Mouse (Mus musculus) liver, postnatal 0 days (tissue): ENCODE data around the gene Ppp1r3c. TPM values are rescaled to one million over a fixed set of nuclear protein-coding genes. Genes with fewer than 3 reads are reported as not detected.
"Not testable (repeated sequence)": the region's sequence is repeated elsewhere in the genome, so short reads cannot be mapped to it uniquely, and the experiment has no call there.

Experiments used
- ATAC-seq: fragments of 200-750 bp; cut with Nextera tagmentation; 2 replicates; pipeline ENCODE4 v1.8.0; 2017; ENCODE audit warnings: mild to moderate bottlenecking, moderate library complexity
- DNase-seq: peaks from one replicate; pipeline ENCODE4 v3.0.0-alpha.2; 2016
- H3K27ac ChIP-seq: fragments of 300-500 bp; sonication (generic); 2 replicates; pipeline ENCODE4 v1.5.1; 2014; ENCODE audit warnings: antibody characterized with exemption, moderate library complexity, mild to moderate bottlenecking, low read depth
- H3K27me3 ChIP-seq: fragments of 300-500 bp; sonication (generic); 2 replicates; pipeline ENCODE4 v1.6.1; 2014; ENCODE audit warnings: low read length, control low read depth, mixed read lengths; ENCODE audit not compliant: insufficient read depth
- H3K36me3 ChIP-seq: fragments of 300-500 bp; sonication (generic); replicated peaks from 2 replicates; pipeline ENCODE4 v1.6.1; 2014; ENCODE audit warnings: mild to moderate bottlenecking, control low read depth, low read length, moderate library complexity, mixed read lengths; ENCODE audit not compliant: insufficient read depth
- H3K4me1 ChIP-seq: fragments of 300-500 bp; sonication (generic); 2 replicates; pipeline ENCODE4 v1.6.1; 2014; ENCODE audit warnings: antibody characterized with exemption, mild to moderate bottlenecking, control low read depth; ENCODE audit not compliant: insufficient read depth
- H3K4me2 ChIP-seq: fragments of 300-500 bp; sonication (generic); 2 replicates; pipeline ENCODE4 v1.6.1; 2014; ENCODE audit warnings: low read depth, mild to moderate bottlenecking, low read length, moderate library complexity, mixed read lengths
- H3K4me3 ChIP-seq: fragments of 300-500 bp; sonication (generic); 2 replicates; pipeline ENCODE4 v1.5.1; 2014; ENCODE audit warnings: low read depth, low read length
- H3K9ac ChIP-seq: fragments of 300-500 bp; sonication (generic); replicated peaks from 2 replicates; pipeline ENCODE4 v1.6.1; 2014; ENCODE audit warnings: mild to moderate bottlenecking, moderate library complexity
- H3K9me3 ChIP-seq: fragments of 300-500 bp; sonication (generic); 2 replicates; pipeline ENCODE4 v1.6.1; 2016; ENCODE audit warnings: mild to moderate bottlenecking, control low read depth, low read length, mixed read lengths
- CTCF ChIP-seq: sonication (generic); IDR thresholded peaks from 2 replicates; pipeline ENCODE4 v1.5.1; 2016; ENCODE audit warnings: antibody characterized with exemption, low read depth
- EP300 ChIP-seq: IDR thresholded peaks from 2 replicates; pipeline ENCODE4 v1.6.1; 2016; ENCODE audit warnings: antibody characterized with exemption, low read depth, mild to moderate bottlenecking
- whole genome bisulfite sequencing: fragments of 180-500 bp; shearing (Covaris S2); extraction: QIAGEN DNeasy Blood & Tissue Kit; methylation state at CpG from one replicate; pipeline ENCODE4 v1.1.7; 2014; ENCODE audit not compliant: insufficient replicate concordance; 5-methylcytosine and 5-hydroxymethylcytosine counted together
- polyA plus RNA-seq: library from polyadenylated mRNA; unstranded; fragments of >200 nt; fragmentation: Nextera tagmentation; extraction: Ambion mirVana; gene quantifications from 2 replicates; pipeline ENCODE4 v1.2.1, GENCODE M21; 2015

Gene Ppp1r3c
- polyA plus RNA-seq, 1 experiment from 2014 or later: 11.3 TPM

DNA sequence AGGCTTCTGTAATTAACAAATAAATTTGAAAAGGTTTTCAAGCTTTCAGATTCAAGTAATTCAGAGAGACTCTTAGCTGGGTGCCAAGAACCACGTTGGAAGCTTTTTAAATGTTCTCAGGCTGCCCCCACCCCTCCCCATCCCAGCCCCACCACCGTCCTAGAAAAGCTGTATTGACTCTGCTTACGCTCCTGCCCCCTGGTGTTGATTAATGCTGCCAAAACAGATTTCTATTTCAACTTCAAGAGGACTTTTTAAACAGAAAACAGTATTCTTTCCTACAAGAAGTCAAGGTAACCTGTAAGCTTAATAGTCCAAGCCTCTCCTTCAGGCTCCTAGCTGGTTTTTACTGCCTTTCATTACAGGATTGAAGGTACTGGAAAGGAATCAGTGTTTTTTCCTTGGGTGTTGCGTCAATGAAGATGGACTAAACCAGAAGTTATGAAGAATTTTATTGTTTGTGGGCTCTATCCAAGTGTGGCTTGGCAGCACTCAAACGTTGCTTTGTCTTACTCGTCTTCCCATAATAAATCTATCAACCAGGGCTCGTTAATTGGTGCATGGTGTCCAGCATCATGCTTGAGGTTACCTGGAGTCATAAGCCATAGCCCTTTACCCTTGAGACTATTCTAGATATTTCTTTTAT lies 3.2 kb upstream of the Ppp1r3c start:
- no peaks in the 10 kb centered on the region for H3K36me3 ChIP-seq
- TF ChIP-seq CTCF (peak; percentile 45), EP300 (no peak)
- no peaks in the 10 kb centered on the region for H3K27me3 ChIP-seq
- H3K4me2 ChIP-seq: no peak overlapping the region
- H3K27ac ChIP-seq: no peak overlapping the region
- 60% methylated on average over 7 of the region's 7 CpGs for WGBS
- ATAC-seq (no peak), DNase-seq (no peak)
- no peak overlapping the region for H3K4me3 ChIP-seq
- no peaks in the 10 kb centered on the region for H3K9me3 ChIP-seq
- 0 out of 2 replicates have a peak, but pooled peaks cover 5% of the 10 kb centered on the region for H3K4me1 ChIP-seq
- no peak overlapping the region for H3K9ac ChIP-seq

DNA sequence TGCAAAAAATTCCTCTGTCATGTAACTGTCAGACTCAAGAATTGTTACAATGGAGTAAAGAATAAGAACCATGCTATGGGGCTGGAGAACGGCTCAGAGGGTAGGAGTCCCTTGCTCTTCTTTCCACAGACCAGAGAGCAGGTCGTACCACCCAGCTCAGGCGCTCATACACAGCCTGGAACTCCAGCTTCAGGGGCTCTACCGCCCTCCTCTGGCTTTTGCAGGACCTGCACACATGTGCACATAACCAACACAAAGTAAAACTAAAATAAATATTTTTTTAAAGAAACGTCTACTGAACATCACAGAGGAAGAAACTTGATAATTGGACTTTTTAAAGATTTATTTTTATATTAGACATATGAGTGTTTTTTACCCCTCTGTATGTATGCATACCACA lies 1.6 kb upstream of the Ppp1r3c start:
- ATAC-seq (no peak), DNase-seq (no peak)
- H3K4me2 ChIP-seq: no peak overlapping the region
- H3K36me3 ChIP-seq: no peaks in the 10 kb centered on the region
- H3K9ac ChIP-seq: no peak overlapping the region
- H3K4me3 ChIP-seq: no peak overlapping the region
- H3K9me3 ChIP-seq: no peaks in the 10 kb centered on the region
- TF ChIP-seq CTCF (peak; percentile 33), EP300 (no peak)
- 0 out of 2 replicates have a peak, but pooled peaks cover 5% of the 10 kb centered on the region for H3K4me1 ChIP-seq
- H3K27me3 ChIP-seq: no peaks in the 10 kb centered on the region
- WGBS: 72% methylated on average over 5 of the region's 5 CpGs
- H3K27ac ChIP-seq: no peak overlapping the region

DNA sequence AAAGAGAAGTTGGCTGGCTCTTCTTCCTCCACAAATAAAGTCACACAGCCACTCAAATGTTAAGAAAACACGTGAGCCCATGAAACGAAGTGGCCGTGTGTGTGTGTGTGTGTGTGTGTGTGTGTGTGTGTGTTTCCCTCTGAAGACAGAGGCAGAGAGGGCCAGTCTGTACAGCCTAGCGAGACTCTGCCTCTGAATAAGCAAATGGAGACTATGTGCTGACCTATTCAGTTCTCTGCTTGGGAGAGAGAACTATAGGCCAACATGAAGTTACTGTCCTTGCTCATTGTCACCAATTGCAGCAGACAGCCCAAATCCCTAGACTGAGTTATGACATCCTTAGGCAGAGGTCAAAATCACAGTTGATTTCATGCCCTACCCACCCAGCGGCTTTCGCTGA lies 634 bp upstream of the Ppp1r3c start:
- Histone ChIP-seq H3K4me2 (peak overlapping the region; percentile 58), H3K36me3 (no peaks in the 10 kb centered on the region; the same call in 1 of the 2 replicates), H3K4me1 (0 out of 2 replicates have a peak, but pooled peaks cover 7% of the 10 kb centered on the region), H3K27ac (peak overlapping the region; percentile 90), H3K4me3 (peak overlapping the region; percentile 42), H3K9me3 (no peaks in the 10 kb centered on the region), H3K9ac (peak overlapping the region; percentile 47; the same call in 1 of the 2 replicates), H3K27me3 (no peaks in the 10 kb centered on the region)
- DNase-seq: no peak
- 37% methylated on average over 6 of the region's 6 CpGs for WGBS
- ATAC-seq: peak; percentile 33
- no peak for TF ChIP-seq EP300

DNA sequence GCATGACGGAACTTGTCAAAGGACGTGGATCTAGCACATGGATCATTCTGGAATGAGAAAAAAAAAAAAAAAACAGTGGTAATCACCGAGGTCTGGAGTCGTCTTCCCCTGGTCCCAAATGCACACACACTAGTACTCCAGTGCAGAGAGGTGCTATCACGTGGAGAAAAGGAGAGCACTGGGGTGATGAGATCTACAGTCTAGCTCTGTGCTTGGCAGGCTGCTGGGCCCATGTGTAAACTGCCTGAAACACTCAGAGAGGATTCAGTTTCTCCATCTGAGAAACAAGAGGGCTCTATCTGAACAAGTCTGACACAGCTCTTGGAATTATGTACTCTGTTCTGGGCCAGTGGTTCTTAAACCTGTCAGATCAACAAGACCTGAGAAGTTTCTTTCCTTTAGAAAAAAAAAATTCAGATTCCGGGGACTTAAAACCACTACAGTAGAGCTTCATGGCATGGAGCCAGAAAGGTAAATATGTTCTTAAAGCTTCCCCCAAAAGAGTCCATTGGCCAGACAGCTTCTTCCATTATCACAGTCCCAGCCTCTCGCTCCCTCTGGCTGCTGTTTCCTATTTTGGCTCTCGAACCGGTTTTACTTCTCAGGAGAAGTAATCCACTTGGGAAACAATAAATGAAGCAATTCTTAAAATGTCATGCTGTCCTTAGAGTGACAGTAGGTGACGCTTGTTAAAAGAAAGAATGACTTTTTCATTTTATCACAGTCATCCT lies 2.0 kb downstream of the Ppp1r3c start:
- H3K4me1 ChIP-seq: peaks cover 7% of the 10 kb centered on the region; the same call in 1 of the 2 replicates
- H3K27ac ChIP-seq: no peak overlapping the region
- 60% methylated on average over 10 of the region's 10 CpGs for WGBS
- no peak for ATAC-seq
- H3K9ac ChIP-seq: no peak overlapping the region; the same call in 1 of the 2 replicates
- peak overlapping the region; percentile 15 for H3K4me3 ChIP-seq
- no peaks in the 10 kb centered on the region for H3K9me3 ChIP-seq
- no peaks in the 10 kb centered on the region; the same call in 1 of the 2 replicates for H3K36me3 ChIP-seq
- peak overlapping the region; percentile 58 for H3K4me2 ChIP-seq
- no peaks in the 10 kb centered on the region for H3K27me3 ChIP-seq
- DNase-seq: no peak
- TF ChIP-seq EP300 (no peak), CTCF (peak; percentile 45)

DNA sequence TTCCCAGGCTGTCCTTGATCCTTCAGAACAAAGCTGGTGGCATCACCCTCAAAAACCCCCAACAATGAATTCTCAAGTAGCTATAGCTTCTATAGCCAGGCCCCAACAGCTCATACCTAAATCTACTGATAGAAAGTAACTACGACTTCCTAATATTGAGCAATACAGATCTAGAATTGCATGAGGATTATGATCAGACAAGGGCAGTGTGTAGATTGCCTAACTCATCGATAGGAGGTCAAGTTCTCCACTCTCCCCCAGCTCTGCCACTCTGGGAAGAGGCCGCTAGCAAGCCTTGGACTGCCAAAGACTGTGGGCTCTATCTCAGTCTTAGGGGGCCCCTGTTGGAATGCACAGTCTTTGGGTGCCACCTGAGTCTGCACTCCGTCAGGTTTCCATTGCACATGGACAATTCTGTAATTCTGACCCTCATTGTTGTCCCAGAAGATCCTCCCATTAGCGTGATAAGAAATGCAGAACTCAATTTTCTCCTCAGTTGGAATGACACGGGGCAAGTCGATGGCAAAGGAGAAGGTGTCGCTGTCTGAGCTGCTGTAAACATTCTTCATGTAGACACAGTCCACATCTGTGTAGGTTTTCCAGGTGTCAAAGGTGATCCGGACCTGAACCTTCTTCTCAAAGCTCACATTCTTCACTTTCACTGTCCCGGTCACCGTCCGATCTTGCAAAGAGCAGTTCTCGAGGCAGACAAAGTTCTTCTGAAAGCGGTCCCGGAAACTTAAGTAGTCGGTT lies 3.1 kb downstream of the Ppp1r3c start:
- peak; percentile 20 for DNase-seq
- ATAC-seq: peak; percentile 12; the same call in 1 of the 2 replicates
- Histone ChIP-seq H3K4me2 (peak overlapping the region; percentile 58), H3K27me3 (no peaks in the 10 kb centered on the region), H3K27ac (0 out of 2 replicates have a peak overlapping the region, but pooled peaks have one; percentile 18), H3K9me3 (no peaks in the 10 kb centered on the region), H3K4me1 (peaks cover 7% of the 10 kb centered on the region; the same call in 1 of the 2 replicates), H3K4me3 (0 out of 2 replicates have a peak overlapping the region, but pooled peaks have one; percentile 2), H3K36me3 (no peaks in the 10 kb centered on the region; the same call in 1 of the 2 replicates), H3K9ac (no peak overlapping the region)
- WGBS: 77% methylated on average over 16 of the region's 16 CpGs
- TF ChIP-seq EP300 (no peak), CTCF (no peak)

DNA sequence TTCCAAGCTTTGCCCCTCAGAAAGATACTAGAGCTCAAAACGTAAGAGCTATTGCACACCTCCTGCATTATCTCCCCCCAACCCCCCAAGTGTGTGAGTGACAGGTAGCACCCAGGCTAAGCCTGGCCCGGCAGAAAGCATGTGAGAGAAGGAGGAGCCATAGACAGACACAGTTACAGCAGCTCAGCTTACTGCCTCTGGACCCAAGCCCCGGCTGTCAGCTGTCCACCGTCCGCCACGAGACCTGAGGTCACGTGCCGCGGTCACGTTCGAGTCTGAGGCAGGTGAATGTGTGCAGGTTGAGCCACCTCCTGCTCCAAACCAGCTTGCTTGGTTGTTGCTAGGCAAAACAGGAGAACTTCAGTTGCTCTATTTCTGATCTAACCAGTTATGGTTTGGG lies 5.1 kb downstream of the Ppp1r3c start:
- Histone ChIP-seq H3K36me3 (no peaks in the 10 kb centered on the region; the same call in 1 of the 2 replicates), H3K4me1 (peaks cover 2% of the 10 kb centered on the region; the same call in 1 of the 2 replicates), H3K9ac (no peak overlapping the region), H3K4me3 (no peak overlapping the region), H3K27ac (no peak overlapping the region), H3K9me3 (no peaks in the 10 kb centered on the region), H3K27me3 (no peaks in the 10 kb centered on the region), H3K4me2 (no peak overlapping the region)
- peak; percentile 22 for DNase-seq
- TF ChIP-seq EP300 (no peak), CTCF (no peak)
- peak; percentile 26; the same call in 1 of the 2 replicates for ATAC-seq
- 76% methylated on average over 11 of the region's 11 CpGs for WGBS

DNA sequence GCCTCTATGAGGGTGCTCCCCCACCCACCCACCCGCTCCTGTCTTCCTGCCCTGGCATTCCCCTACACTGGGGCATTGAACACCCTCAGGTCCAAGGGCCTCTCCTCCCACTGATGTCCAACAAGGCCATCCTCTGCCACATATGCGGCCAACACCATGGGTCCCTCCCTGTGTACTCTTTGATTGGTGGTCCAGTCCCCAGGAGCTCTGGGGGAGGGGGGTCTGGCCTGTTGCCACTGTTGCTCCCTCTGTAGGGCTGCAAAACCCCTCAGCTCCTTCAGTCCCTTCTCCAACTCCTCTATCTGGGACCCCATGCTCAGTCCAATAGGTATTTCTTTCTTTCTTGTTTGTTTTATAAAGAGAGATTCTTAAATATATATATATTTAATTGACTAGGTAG lies 6.0 kb downstream of the Ppp1r3c start:
- H3K9me3 ChIP-seq, H3K36me3 ChIP-seq, H3K9ac ChIP-seq, H3K4me1 ChIP-seq, H3K27me3 ChIP-seq, H3K4me3 ChIP-seq, H3K4me2 ChIP-seq, H3K27ac ChIP-seq, DNase-seq, ATAC-seq: not testable (repeated sequence)
- 94% methylated on average over 2 of the region's 2 CpGs for WGBS
